Mouse (Mus musculus) megakaryocyte, embryonic 14.5 days (primary cell): Measurements from ENCODE around the gene E330017A01Rik.

Experiments used
- FLI1 ChIP-seq: IDR thresholded peaks from 2 replicates; pipeline ENCODE4 v1.6.1; 2012; ENCODE audit warnings: low read length, inconsistent platforms, mixed read lengths
- GATA1 ChIP-seq: IDR thresholded peaks from 3 replicates; pipeline ENCODE4 v1.6.1; 2012; ENCODE audit warnings: mixed read lengths, low read length, inconsistent platforms, borderline replicate concordance

- no peak for TF ChIP-seq GATA1
- no peak for TF ChIP-seq FLI1
Observed at GRCm38 (mm10) chr16:58663021-58663420, 24.5 kb upstream of the E330017A01Rik start.
